Mouse (Mus musculus) R1 (cell line): ENCODE results near the gene Olfr171.
"Not testable (repeated sequence)": the region's sequence is repeated elsewhere in the genome, so short reads cannot be mapped to it uniquely, and the experiment has no call there.

Source experiments
- DNase-seq: peaks from one replicate; pipeline ENCODE4 v3.0.0-alpha.2; 2018; ENCODE audit warnings: low read depth, low spot score

Gene Olfr171

DNA sequence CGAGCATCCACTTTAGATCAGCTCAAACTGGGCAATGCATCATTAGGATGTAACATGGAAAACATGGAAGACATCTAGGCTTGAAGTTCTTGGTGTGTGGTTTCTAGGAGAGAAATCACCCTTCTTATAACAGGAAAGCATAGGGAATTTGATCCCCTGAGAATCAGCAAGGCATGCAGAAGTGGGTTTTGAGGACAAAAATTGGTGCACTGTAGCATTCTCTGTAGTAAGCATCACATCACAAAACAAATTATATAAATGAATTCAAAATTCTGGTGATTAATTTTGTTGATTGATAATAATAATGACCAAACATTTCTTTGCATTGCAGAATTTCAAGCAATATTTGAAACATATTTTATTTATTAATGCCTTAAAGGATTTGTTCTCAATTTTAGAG lies at the start of gene Olfr171:
Olfr171 (minus strand) TSS at position 101 of the 400 bp plus-strand sequence.
- no peak for DNase-seq

DNA sequence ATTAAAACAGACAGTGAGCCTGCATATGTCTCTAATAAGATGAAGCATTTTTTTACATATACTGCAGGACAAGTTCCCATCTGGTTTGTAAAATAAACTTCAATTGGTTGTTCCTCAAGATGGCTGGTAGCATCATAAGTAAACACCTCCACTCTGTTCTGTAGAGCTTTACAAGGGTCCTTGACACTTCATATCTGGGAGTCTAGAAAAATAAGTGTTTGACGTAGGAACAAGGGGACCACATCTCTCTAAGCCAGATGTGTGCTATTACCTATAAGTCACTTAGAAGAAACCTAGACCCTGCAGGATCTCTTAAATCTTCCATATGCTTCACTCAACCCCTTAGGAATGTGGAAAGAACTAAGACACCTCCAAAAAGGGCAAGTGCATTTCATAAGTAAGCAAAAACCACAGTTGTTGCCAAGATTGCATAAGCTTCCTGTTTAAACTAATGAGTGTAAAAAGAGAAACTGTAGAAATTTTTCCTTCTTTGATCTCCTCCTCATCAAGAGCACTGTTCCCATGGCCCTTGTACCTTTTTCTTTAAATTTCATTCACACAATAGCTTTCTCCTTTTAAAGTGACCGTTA lies 41.1 kb upstream of the Olfr171 start:
- no peak for DNase-seq

DNA sequence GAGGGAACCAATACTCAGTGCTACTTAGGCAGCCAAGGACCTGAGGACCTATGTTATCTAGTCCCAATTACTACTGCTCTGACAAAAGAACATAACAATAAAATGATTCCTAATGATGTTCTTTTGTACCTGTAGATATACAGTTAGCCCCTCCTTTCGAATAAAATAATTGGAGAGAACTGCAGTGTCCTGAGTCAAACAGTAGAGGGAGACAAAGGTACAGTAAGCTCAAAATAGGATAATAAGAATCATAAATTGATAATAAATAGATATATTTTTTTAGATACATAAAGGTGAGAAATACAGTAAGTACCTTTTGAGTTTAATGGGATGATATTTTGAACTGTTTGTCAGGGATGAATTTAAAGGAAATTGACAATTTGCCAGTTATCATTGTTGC lies 36.6 kb upstream of the Olfr171 start:
- peak; percentile 15 for DNase-seq

DNA sequence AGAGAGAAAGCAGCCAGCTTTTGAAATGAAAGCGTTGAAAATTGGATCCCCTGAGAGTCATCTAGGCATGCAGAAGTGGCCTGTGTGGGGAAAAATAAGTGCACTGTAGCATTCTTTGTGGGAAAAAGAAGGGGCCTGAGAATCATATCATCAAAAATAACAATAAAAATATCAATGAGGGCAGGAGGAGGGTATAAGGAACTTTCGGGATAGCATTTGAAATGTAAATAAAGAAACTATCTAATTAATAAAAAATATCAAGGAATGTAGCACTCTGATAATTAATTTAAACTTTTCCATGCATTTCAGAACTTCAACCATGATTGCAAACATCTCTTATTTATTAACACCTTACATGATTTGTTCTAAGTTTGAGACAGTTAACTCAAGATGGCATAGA lies 17.9 kb downstream of the Olfr171 start, which contains the start of gene Olfr170:
Olfr170 (minus strand) TSS at position 101 of the 400 bp plus-strand sequence.
- DNase-seq, result not testable (repeated sequence)

DNA sequence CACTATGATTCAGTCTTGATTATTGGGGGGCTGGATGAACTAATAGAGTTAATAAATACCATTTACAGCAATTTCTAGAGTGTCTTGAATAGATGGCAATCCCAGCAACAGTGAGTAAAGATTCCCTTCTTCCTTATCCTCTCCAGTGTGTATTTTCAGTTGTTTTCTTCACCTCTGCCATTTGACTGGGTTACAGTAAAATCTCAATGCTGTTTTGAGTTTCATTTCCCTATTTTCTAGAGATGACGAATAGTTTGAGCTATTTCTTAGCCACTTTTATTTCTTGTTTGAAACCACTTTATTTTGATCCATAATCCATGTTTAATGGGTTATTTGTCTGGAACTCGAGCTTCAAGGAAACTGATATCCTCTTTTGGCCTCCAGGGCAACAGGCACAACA lies 26.6 kb downstream of the Olfr171 start:
- no peak for DNase-seq
